Mouse (Mus musculus) monocyte, adult 5-6 weeks (primary cell): ENCODE measurements around the gene Tubal3. TPM values are rescaled to one million over a fixed set of nuclear protein-coding genes. Genes with fewer than 3 reads are reported as not detected.

Experiments
- ATAC-seq: fragments of 153-309, 156-312 bp; replicated peaks from 2 replicates; pipeline ENCODE4 v1.8.0; 2017; ENCODE audit warnings: mild to moderate bottlenecking; ENCODE audit not compliant: low TSS enrichment, insufficient number of reproducible peaks, severe bottlenecking, poor library complexity, low FRiP score
- total RNA-seq: library from RNA; stranded (forward); fragments of 200-1000, 200-491, 200-594 nt; gene quantifications from 3 replicates; pipeline ENCODE4 v1.2.3, GENCODE M21; 2017

Gene Tubal3
- total RNA-seq, 1 experiment from 2014 or later = not detected

GRCm38 (mm10) chr13:3908262-3908661 is 9.8 kb upstream of the Tubal3 start:
- no peak for ATAC-seq

- ATAC-seq = no peak
Measured at GRCm38 (mm10) chr13:3910356-3910755, 7.7 kb upstream of the Tubal3 start.

GRCm38 (mm10) chr13:3913504-3913903 is 4.6 kb upstream of the Tubal3 start:
- no peak for ATAC-seq

GRCm38 (mm10) chr13:3924483-3924882 is 6.4 kb downstream of the Tubal3 start:
- ATAC-seq = no peak

GRCm38 (mm10) chr13:3925632-3926031 is 7.6 kb downstream of the Tubal3 start:
- ATAC-seq = no peak

GRCm38 (mm10) chr13:3926046-3926445 is 8.0 kb downstream of the Tubal3 start:
- ATAC-seq = no peak

- no peak for ATAC-seq
Measured at GRCm38 (mm10) chr13:3944699-3945098, 26.6 kb downstream of the Tubal3 start.

- no peak for ATAC-seq
Measured at GRCm38 (mm10) chr13:3945249-3945648, 27.2 kb downstream of the Tubal3 start, which contains the start of gene Ucn3. Gene Ucn3, minus strand, starts transcription at chr13:3945349.

GRCm38 (mm10) chr13:3947267-3947666 is 29.2 kb downstream of the Tubal3 start:
- ATAC-seq = no peak

GRCm38 (mm10) chr13:3949477-3949876 is 31.4 kb downstream of the Tubal3 start:
- no peak for ATAC-seq

- ATAC-seq = no peak
Measured at GRCm38 (mm10) chr13:3951198-3951914, 33.3 kb downstream of the Tubal3 start.

- no peak for ATAC-seq
Measured at GRCm38 (mm10) chr13:3968849-3969248, 50.8 kb downstream of the Tubal3 start.

Other genes with a start within 250 kb of the Tubal3 start
- gene Calml3, start 114.0 kb upstream of the Tubal3 start, total RNA-seq = not detected in 3 replicates
- not detected in 3 replicates for gene Calm4, start 80.5 kb upstream of the Tubal3 start, total RNA-seq
- gene Calm5, start 64.1 kb upstream of the Tubal3 start, total RNA-seq = not detected in 3 replicates
- gene Net1, start 54 bp upstream of the Tubal3 start, total RNA-seq = 24.7 to 34.8 TPM (median 25.9 TPM) in 3 replicates
- not detected in 3 replicates for gene Ucn3, start 27.1 kb downstream of the Tubal3 start, total RNA-seq
- not detected in 3 replicates for gene Akr1c14, start 130.7 kb downstream of the Tubal3 start, total RNA-seq
- gene Akr1c18, start 232.4 kb downstream of the Tubal3 start, total RNA-seq = not detected in 3 replicates